Mouse (Mus musculus) liver, embryonic 15.5 days (tissue): ENCODE data around the gene Aff1. TPM values are rescaled to one million over a fixed set of nuclear protein-coding genes. Genes with fewer than 3 reads are reported as not detected.

Experiments
- ATAC-seq: fragments of 200-750 bp; cut with Nextera tagmentation; 2 replicates; pipeline ENCODE4 v1.8.0; 2017; ENCODE audit warnings: moderate number of reproducible peaks, mild to moderate bottlenecking, moderate library complexity; ENCODE audit not compliant: insufficient read depth
- H3K27ac ChIP-seq: fragments of 300-500 bp; sonication (generic); replicated peaks from 2 replicates; pipeline ENCODE4 v1.5.1; 2015; ENCODE audit warnings: mild to moderate bottlenecking, inconsistent platforms
- H3K27me3 ChIP-seq: fragments of 300-500 bp; sonication (generic); 2 replicates; pipeline ENCODE4 v1.6.1; 2015; ENCODE audit warnings: mild to moderate bottlenecking, inconsistent platforms
- H3K36me3 ChIP-seq: fragments of 300-500 bp; sonication (generic); replicated peaks from 2 replicates; pipeline ENCODE4 v1.6.1; 2015; ENCODE audit warnings: moderate library complexity, mild to moderate bottlenecking, inconsistent platforms
- H3K4me1 ChIP-seq: fragments of 300-500 bp; sonication (generic); replicated peaks from 2 replicates; pipeline ENCODE4 v1.6.1; 2015; ENCODE audit warnings: inconsistent platforms
- H3K4me2 ChIP-seq: fragments of 300-500 bp; sonication (generic); 2 replicates; pipeline ENCODE4 v1.6.1; 2015; ENCODE audit warnings: moderate library complexity, mild to moderate bottlenecking, inconsistent platforms
- H3K4me3 ChIP-seq: fragments of 300-500 bp; sonication (generic); replicated peaks from 2 replicates; pipeline ENCODE4 v1.5.1; 2015; ENCODE audit warnings: mild to moderate bottlenecking, inconsistent platforms
- H3K9ac ChIP-seq: fragments of 300-500 bp; sonication (generic); 2 replicates; pipeline ENCODE4 v1.6.1; 2015; ENCODE audit warnings: moderate library complexity, mild to moderate bottlenecking, inconsistent platforms
- H3K9me3 ChIP-seq: fragments of 300-500 bp; sonication (generic); replicated peaks from 2 replicates; pipeline ENCODE4 v1.6.1; 2016; ENCODE audit warnings: inconsistent platforms
- WGBS: fragments of 180-500 bp; shearing (Covaris S2); methylation state at CpG from one replicate; pipeline ENCODE4 v1.1.7; 2015; ENCODE audit warnings: mixed read lengths; ENCODE audit not compliant: insufficient replicate concordance; 5-methylcytosine and 5-hydroxymethylcytosine counted together
- polyA plus RNA-seq: library from polyadenylated mRNA; unstranded; fragments of >200 nt; fragmentation: Nextera tagmentation; extraction: Ambion mirVana; gene quantifications from 2 replicates; pipeline ENCODE4 v1.2.1, GENCODE M21; 2015

The Aff1 gene
- polyA plus RNA-seq, 1 experiment from 2014 or later, result 14.3 TPM

DNA sequence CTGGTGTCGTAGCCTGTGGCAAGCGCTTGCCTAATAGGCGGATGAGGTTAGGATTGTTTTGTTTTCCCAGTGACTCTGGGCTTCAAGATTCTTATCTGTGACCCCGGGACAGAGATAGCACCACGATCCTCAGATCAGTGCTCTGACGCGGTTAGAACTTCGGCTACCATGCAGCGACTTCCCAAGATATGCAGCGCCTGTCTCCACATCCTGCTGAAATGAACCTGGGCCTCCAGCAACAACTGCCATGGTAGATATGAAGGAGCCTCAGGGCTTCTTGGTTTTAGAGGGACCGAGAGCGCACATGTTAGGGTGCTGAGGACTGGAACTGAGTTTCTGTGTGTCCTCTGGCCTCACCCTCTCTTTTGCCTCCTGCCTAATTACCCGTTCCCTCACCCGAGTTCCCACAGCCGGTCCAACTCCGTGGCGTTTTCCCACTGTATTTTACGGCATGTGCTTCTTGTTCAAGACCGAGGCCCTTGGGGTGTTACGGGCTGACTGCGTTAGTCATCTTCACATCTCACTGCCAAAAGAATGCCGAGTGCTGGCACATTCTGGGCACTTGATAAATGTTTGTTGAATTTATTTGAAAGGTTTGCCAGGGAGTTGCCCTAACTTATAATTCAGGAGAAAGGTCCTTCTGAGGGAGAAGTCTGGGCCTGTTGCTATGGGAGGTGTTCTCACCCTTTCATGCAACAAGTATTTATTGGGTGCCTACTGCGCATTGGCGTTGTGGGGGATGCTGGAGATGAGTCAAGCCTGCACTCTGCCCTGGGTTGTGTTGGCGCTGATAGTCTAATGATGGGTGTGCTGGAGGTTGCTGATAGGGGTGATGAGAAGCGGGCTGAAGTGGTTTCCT is 45.3 kb downstream of the Aff1 start:
- peak overlapping the region; percentile 98 for H3K27ac ChIP-seq
- peak overlapping the region; percentile 30 for H3K4me3 ChIP-seq
- no peaks in the 10 kb centered on the region for H3K9me3 ChIP-seq
- no peaks in the 10 kb centered on the region for H3K36me3 ChIP-seq
- H3K4me2 ChIP-seq, result peak overlapping the region; percentile 69
- WGBS, result 26% methylated on average over 26 of the region's 26 CpGs
- peaks cover 87% of the 10 kb centered on the region for H3K4me1 ChIP-seq
- ATAC-seq, result peak; percentile 91
- no peaks in the 10 kb centered on the region for H3K27me3 ChIP-seq
- peak overlapping the region; percentile 47 for H3K9ac ChIP-seq

- Histone ChIP-seq H3K4me3 (0 out of 2 replicates have a peak overlapping the region, but pooled peaks have one; percentile 30), H3K9me3 (no peaks in the 10 kb centered on the region), H3K4me2 (peak overlapping the region; percentile 69), H3K9ac (peak overlapping the region; percentile 57), H3K4me1 (peaks cover 96% of the 10 kb centered on the region), H3K27me3 (no peaks in the 10 kb centered on the region), H3K36me3 (no peaks in the 10 kb centered on the region), H3K27ac (peak overlapping the region; percentile 98)
- no peak for ATAC-seq
- WGBS, result 36% methylated on average over 5 of the region's 5 CpGs
Observed at GRCm38 (mm10) chr5:103738509-103738908, 46.3 kb downstream of the Aff1 start.

DNA sequence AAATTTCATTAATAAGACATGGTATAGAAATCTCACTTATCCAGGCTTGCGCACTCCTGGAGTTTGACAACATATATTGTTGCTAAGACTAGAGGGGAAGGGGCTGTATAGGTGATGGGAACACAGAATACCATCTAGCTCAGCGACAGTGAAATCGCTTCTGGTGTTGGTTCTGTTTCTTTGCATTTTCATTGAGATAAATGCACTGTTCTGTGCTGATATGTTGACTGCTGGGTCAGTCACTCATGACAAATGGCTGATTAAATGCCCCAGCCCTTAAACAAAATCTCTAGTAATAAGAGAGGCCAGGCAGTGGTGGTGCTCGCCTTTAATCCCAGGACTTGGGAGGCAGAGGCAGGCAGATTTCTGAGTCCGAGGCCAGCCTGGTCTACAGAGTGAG is 47.0 kb downstream of the Aff1 start:
- Histone ChIP-seq H3K9me3 (no peaks in the 10 kb centered on the region), H3K4me3 (no peak overlapping the region), H3K9ac (0 out of 2 replicates have a peak overlapping the region, but pooled peaks have one; percentile 7), H3K36me3 (no peaks in the 10 kb centered on the region), H3K4me2 (peak overlapping the region; percentile 21; the same call in 1 of the 2 replicates), H3K27me3 (no peaks in the 10 kb centered on the region), H3K4me1 (peaks cover 98% of the 10 kb centered on the region), H3K27ac (peak overlapping the region; percentile 98)
- 43% methylated on average over 5 of the region's 5 CpGs for WGBS
- peak; percentile 1 for ATAC-seq

DNA sequence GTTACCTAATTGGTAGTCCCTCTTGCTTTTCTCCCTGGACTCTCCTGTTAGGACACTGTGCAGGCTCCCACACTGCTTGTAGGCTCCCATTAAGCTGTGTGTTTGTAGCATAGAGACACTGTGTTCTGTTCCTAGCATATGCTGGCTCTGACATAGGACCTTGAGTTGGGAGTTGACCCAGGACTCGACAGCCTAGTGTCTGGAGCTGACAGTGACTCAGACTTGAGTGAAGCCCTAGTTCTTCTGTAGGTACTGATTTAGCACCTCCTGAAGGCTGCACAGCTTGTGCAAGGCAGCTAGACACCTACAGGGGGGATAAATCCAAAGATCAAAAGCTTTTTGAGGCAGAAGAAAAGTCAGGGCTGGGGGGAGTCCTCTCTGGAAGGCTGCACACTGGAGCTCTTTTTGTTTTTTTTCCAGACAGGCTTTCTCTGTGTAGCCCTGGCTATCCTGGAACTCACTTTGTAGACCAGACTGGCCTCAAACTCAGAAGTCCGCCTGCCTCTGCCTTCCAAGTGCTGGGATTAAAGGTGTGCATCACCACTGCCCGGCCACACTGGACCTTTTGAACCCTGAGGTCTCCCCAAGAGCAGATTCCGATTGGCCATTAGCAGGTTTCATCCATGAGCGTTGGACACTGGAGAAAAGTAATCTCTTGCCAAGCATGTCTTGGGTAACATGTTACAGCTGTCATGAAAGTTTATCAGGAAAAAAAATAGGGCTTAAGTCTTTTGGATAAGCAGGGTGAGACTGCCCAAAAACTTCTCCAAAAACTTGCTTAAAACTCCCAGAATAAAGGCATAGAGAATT is 48.1 kb downstream of the Aff1 start:
- peak overlapping the region; percentile 28; the same call in 1 of the 2 replicates for H3K9ac ChIP-seq
- H3K27ac ChIP-seq, result peak overlapping the region; percentile 98
- no peak for ATAC-seq
- 63% methylated on average over 5 of the region's 5 CpGs for WGBS
- peaks cover 98% of the 10 kb centered on the region for H3K4me1 ChIP-seq
- no peaks in the 10 kb centered on the region for H3K27me3 ChIP-seq
- no peak overlapping the region for H3K4me2 ChIP-seq
- H3K4me3 ChIP-seq, result no peak overlapping the region
- no peaks in the 10 kb centered on the region for H3K9me3 ChIP-seq
- H3K36me3 ChIP-seq, result no peaks in the 10 kb centered on the region

DNA sequence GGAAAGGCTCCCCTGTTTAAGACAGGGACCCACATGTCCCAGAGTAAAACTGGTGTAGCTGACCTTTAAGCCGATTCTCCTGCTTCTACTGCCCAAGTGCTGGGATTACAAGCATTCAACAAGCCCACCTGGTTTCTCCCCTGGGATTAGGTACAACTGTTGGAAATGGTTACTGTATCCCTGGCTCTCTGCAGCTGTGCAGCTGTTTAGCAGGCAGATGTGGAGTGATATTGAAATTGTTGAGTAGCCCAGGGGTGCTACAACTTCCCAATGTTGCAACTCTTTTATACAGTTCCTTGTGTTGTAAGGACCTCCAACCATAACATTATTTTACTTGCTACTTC is 48.7 kb downstream of the Aff1 start:
- H3K9ac ChIP-seq, result 0 out of 2 replicates have a peak overlapping the region, but pooled peaks have one; percentile 25
- 80% methylated on average over 1 of the region's 1 CpGs for WGBS
- H3K27ac ChIP-seq, result peak overlapping the region; percentile 98
- no peaks in the 10 kb centered on the region for H3K9me3 ChIP-seq
- no peaks in the 10 kb centered on the region for H3K36me3 ChIP-seq
- H3K27me3 ChIP-seq, result no peaks in the 10 kb centered on the region
- H3K4me1 ChIP-seq, result peaks cover 98% of the 10 kb centered on the region
- no peak overlapping the region for H3K4me3 ChIP-seq
- no peak overlapping the region for H3K4me2 ChIP-seq
- ATAC-seq, result no peak

DNA sequence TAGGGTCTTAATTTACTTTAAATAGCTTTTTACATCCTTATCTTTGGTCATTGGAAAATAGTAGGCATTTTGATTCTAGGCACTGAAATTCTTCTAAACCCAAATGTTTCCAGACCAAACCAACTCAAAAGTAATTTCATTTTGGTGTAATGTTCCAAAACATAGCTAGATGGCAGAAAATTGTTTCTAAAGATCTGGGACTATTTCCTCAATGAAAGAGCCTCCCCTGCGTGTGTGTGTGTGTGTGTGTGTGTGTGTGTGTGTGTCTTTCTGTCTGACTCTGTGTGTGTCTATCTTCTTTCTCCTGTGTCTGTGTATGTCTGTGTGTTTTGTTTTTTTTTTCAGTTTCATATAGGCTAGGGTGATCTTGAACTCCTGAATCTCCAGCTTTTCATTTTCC is 49.3 kb downstream of the Aff1 start:
- H3K4me1 ChIP-seq, result peaks cover 98% of the 10 kb centered on the region
- no peak overlapping the region for H3K4me3 ChIP-seq
- no peaks in the 10 kb centered on the region for H3K9me3 ChIP-seq
- peak overlapping the region; percentile 7; the same call in 1 of the 2 replicates for H3K9ac ChIP-seq
- H3K36me3 ChIP-seq, result no peaks in the 10 kb centered on the region
- H3K4me2 ChIP-seq, result peak overlapping the region; percentile 52
- no peak for ATAC-seq
- H3K27ac ChIP-seq, result peak overlapping the region; percentile 98
- no peaks in the 10 kb centered on the region for H3K27me3 ChIP-seq
- WGBS, result 18% methylated on average over 1 of the region's 1 CpGs

GRCm38 (mm10) chr5:103741992-103742391 is 49.8 kb downstream of the Aff1 start:
- H3K4me2 ChIP-seq, result peak overlapping the region; percentile 52
- no peaks in the 10 kb centered on the region for H3K36me3 ChIP-seq
- 22% methylated on average over 2 of the region's 2 CpGs for WGBS
- no peaks in the 10 kb centered on the region for H3K27me3 ChIP-seq
- ATAC-seq, result peak; percentile 83
- peaks cover 98% of the 10 kb centered on the region for H3K4me1 ChIP-seq
- H3K9me3 ChIP-seq, result no peaks in the 10 kb centered on the region
- peak overlapping the region; percentile 98 for H3K27ac ChIP-seq
- no peak overlapping the region for H3K4me3 ChIP-seq
- H3K9ac ChIP-seq, result peak overlapping the region; percentile 7

DNA sequence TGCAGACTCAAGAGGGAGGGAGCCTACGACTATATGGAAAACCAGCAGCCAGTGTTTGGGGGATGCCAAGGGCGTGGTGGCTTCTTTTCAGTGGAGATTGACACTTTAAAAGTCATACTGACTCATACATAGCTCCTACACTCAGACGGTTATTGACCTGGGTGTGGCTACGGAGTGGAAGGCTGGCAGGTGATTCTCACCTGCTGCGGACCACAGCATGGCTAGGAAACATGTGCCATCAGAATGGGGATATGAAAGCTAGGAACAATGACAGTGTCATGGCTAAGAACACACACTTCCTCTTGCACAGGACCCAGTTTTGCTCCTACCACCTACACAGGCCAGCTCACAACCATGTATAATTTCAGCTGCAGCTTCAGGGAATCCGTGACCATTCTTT is 52.4 kb downstream of the Aff1 start:
- H3K4me1 ChIP-seq, result peaks cover 93% of the 10 kb centered on the region
- H3K4me2 ChIP-seq, result peak overlapping the region; percentile 8; the same call in 1 of the 2 replicates
- no peaks in the 10 kb centered on the region for H3K36me3 ChIP-seq
- H3K9me3 ChIP-seq, result no peaks in the 10 kb centered on the region
- H3K27ac ChIP-seq, result peak overlapping the region; percentile 72
- H3K27me3 ChIP-seq, result no peaks in the 10 kb centered on the region
- ATAC-seq, result no peak
- H3K4me3 ChIP-seq, result no peak overlapping the region
- 55% methylated on average over 6 of the region's 6 CpGs for WGBS
- no peak overlapping the region for H3K9ac ChIP-seq

GRCm38 (mm10) chr5:103745635-103746034 is 53.5 kb downstream of the Aff1 start:
- H3K27me3 ChIP-seq, result no peaks in the 10 kb centered on the region
- no peaks in the 10 kb centered on the region for H3K9me3 ChIP-seq
- H3K4me2 ChIP-seq, result peak overlapping the region; percentile 51
- ATAC-seq, result peak; percentile 66
- WGBS, result 23% methylated on average over 1 of the region's 1 CpGs
- peak overlapping the region; percentile 88 for H3K27ac ChIP-seq
- H3K36me3 ChIP-seq, result no peaks in the 10 kb centered on the region
- H3K4me1 ChIP-seq, result peaks cover 91% of the 10 kb centered on the region
- no peak overlapping the region for H3K4me3 ChIP-seq
- peak overlapping the region; percentile 10; the same call in 1 of the 2 replicates for H3K9ac ChIP-seq

DNA sequence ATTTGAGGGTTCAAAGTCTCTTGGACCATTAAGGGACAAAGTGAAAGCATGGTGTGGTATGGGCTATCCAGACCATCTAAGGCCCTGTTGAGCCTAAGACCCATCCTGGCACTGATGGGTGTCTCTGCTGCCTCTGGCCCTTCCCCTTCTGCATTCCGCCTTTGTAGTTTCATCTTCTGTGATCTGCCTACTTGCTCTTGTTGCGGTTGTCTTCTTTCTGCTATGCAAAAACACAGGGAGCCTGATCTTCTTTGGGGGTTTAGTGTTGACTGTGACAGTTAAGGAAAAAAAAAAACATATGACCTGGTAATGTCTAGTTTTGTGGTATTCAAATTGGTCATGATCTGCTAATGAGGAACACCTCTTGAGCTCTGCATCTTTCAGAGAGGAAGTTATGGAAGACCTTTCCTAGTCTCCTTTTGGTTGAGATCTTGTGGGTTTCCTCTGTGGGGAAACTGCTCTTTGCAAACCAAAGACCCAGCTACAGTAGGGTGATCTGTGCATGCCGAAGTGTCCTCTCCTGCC is 54.4 kb downstream of the Aff1 start:
- H3K27me3 ChIP-seq, result no peaks in the 10 kb centered on the region
- no peak overlapping the region for H3K9ac ChIP-seq
- no peak overlapping the region; the same call in 1 of the 2 replicates for H3K4me2 ChIP-seq
- H3K9me3 ChIP-seq, result no peaks in the 10 kb centered on the region
- H3K36me3 ChIP-seq, result no peaks in the 10 kb centered on the region
- H3K4me3 ChIP-seq, result no peak overlapping the region
- H3K4me1 ChIP-seq, result peaks cover 85% of the 10 kb centered on the region
- no peak for ATAC-seq
- peak overlapping the region; percentile 88 for H3K27ac ChIP-seq
- 74% methylated on average over 3 of the region's 3 CpGs for WGBS

GRCm38 (mm10) chr5:103747098-103747497 is 54.9 kb downstream of the Aff1 start:
- H3K27ac ChIP-seq, result peak overlapping the region; percentile 88
- H3K4me2 ChIP-seq, result no peak overlapping the region
- H3K9me3 ChIP-seq, result no peaks in the 10 kb centered on the region
- H3K4me3 ChIP-seq, result no peak overlapping the region
- H3K4me1 ChIP-seq, result peaks cover 82% of the 10 kb centered on the region
- WGBS, result 66% methylated on average over 2 of the region's 2 CpGs
- no peaks in the 10 kb centered on the region for H3K27me3 ChIP-seq
- ATAC-seq, result no peak
- H3K9ac ChIP-seq, result no peak overlapping the region
- H3K36me3 ChIP-seq, result no peaks in the 10 kb centered on the region
